Mouse (Mus musculus) monocyte, adult 2 months (primary cell): ENCODE data around the gene Vmn1r35.
"Not testable (repeated sequence)": the region's sequence is repeated elsewhere in the genome, so short reads cannot be mapped to it uniquely, and the experiment has no call there.

Experiments
- DNase-seq, 2 experiments: peaks; one replicate each; pipeline ENCODE4 v3.0.0; 2022; ENCODE audit warnings: low spot score in 2 of 2, low read depth in 1 of 2

The Vmn1r35 gene

DNA sequence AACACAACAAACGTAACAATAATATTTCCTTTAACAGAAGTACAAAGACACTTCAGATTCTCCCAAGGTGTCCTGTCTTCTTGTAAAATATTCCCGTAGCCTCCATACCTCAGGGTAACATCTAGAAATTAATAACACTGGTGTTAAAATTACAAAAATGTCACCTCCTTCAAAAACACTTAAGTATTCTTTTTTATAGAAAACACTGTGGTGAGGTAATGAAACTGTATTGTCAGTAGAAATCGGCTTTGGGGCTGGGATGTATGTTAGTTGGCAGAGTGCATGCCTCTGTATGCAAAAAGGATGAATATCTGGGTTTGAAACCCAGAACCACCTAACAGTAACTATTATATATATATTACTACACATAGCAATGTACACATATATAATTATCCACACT lies at the start of gene Vmn1r35:
Gene Vmn1r35 (minus strand): TSS at position 101 of the 400 bp plus-strand sequence.
- DNase-seq: no peak

GRCm38 (mm10) chr6:66729082-66729481 lies 43.4 kb upstream of the Vmn1r35 start, which contains the start of gene Vmn1r37:
TSS of gene Vmn1r37 (plus strand) at chr6:66729382.
- not testable (repeated sequence) for DNase-seq

GRCm38 (mm10) chr6:66719068-66719467 lies 33.4 kb upstream of the Vmn1r35 start, which contains the start of gene Vmn1r36:
TSS of gene Vmn1r36 (minus strand) at chr6:66719168.
- not testable (repeated sequence) for DNase-seq

- DNase-seq: no peak
Measured at GRCm38 (mm10) chr6:66713854-66714253, 28.1 kb upstream of the Vmn1r35 start.

GRCm38 (mm10) chr6:66708901-66709300 lies 23.2 kb upstream of the Vmn1r35 start:
- no peak for DNase-seq

GRCm38 (mm10) chr6:66643779-66644178 lies 41.9 kb downstream of the Vmn1r35 start, which contains the start of gene Vmn1r34:
TSS of gene Vmn1r34 (minus strand) at chr6:66643879.
- DNase-seq: no peak
